Mouse (Mus musculus): ENCODE data around the gene Dync1h1. TPM values are rescaled to one million over a fixed set of nuclear protein-coding genes. Genes with fewer than 3 reads are reported as not detected.

The Dync1h1 gene
- polyA plus RNA-seq, 1 experiment from 2014 or later, result 93.6 TPM

GRCm38 (mm10) chr12:110609153-110609497 is 7.9 kb downstream of the Dync1h1 start:
- peaks cover 26% of the 10 kb centered on the region for H3K36me3 ChIP-seq
- no peak for ATAC-seq
- no peak overlapping the region for H3K27ac ChIP-seq
- H3K27me3 ChIP-seq, result no peaks in the 10 kb centered on the region
- no peak overlapping the region for H3K4me3 ChIP-seq (replicated peaks)
- H3K9me3 ChIP-seq, result no peaks in the 10 kb centered on the region
- 89% methylated on average over 9 of the region's 9 CpGs for WGBS
- H3K9ac ChIP-seq (replicated peaks), result no peak overlapping the region
- peaks cover 14% of the 10 kb centered on the region for H3K4me1 ChIP-seq (replicated peaks)
- H3K4me2 ChIP-seq (replicated peaks), result no peak overlapping the region

- no peak overlapping the region for H3K27ac ChIP-seq
- WGBS, result 94% methylated on average over 2 of the region's 2 CpGs
- H3K9ac ChIP-seq (replicated peaks), result no peak overlapping the region
- H3K4me2 ChIP-seq (replicated peaks), result no peak overlapping the region
- H3K36me3 ChIP-seq, result peaks cover 41% of the 10 kb centered on the region
- ATAC-seq, result no peak
- peaks cover 6% of the 10 kb centered on the region; the same call in 1 of the 2 replicates for H3K4me1 ChIP-seq (replicated peaks)
- H3K9me3 ChIP-seq, result no peaks in the 10 kb centered on the region
- H3K4me3 ChIP-seq (replicated peaks), result no peak overlapping the region
- H3K27me3 ChIP-seq, result no peaks in the 10 kb centered on the region
Observed at GRCm38 (mm10) chr12:110610713-110611112, 9.5 kb downstream of the Dync1h1 start.

GRCm38 (mm10) chr12:110630056-110630455 is 28.8 kb downstream of the Dync1h1 start:
- no peak for ATAC-seq
- Histone ChIP-seq H3K4me2 (replicated peaks) (no peak overlapping the region), H3K36me3 (peaks cover 100% of the 10 kb centered on the region), H3K4me3 (replicated peaks) (no peak overlapping the region), H3K9me3 (no peaks in the 10 kb centered on the region), H3K27ac (no peak overlapping the region), H3K4me1 (replicated peaks) (no peaks in the 10 kb centered on the region), H3K9ac (replicated peaks) (no peak overlapping the region), H3K27me3 (no peaks in the 10 kb centered on the region)
- 89% methylated on average over 11 of the region's 11 CpGs for WGBS

GRCm38 (mm10) chr12:110636293-110636692 is 35.0 kb downstream of the Dync1h1 start:
- H3K27me3 ChIP-seq, result no peaks in the 10 kb centered on the region
- H3K9me3 ChIP-seq, result no peaks in the 10 kb centered on the region
- no peak overlapping the region for H3K9ac ChIP-seq (replicated peaks)
- 95% methylated on average over 12 of the region's 12 CpGs for WGBS
- ATAC-seq, result no peak
- H3K4me2 ChIP-seq (replicated peaks), result no peak overlapping the region
- H3K4me3 ChIP-seq (replicated peaks), result no peak overlapping the region
- H3K4me1 ChIP-seq (replicated peaks), result no peaks in the 10 kb centered on the region
- H3K36me3 ChIP-seq, result peaks cover 100% of the 10 kb centered on the region
- H3K27ac ChIP-seq, result no peak overlapping the region

- Histone ChIP-seq H3K9ac (replicated peaks) (no peak overlapping the region), H3K4me3 (replicated peaks) (no peak overlapping the region), H3K4me2 (replicated peaks) (no peak overlapping the region), H3K4me1 (replicated peaks) (no peaks in the 10 kb centered on the region), H3K9me3 (no peaks in the 10 kb centered on the region), H3K36me3 (peaks cover 100% of the 10 kb centered on the region), H3K27me3 (no peaks in the 10 kb centered on the region), H3K27ac (no peak overlapping the region)
- 91% methylated on average over 13 of the region's 13 CpGs for WGBS
- no peak for ATAC-seq
Observed at GRCm38 (mm10) chr12:110637507-110638114, 36.4 kb downstream of the Dync1h1 start.

- 88% methylated on average over 8 of the region's 8 CpGs for WGBS
- Histone ChIP-seq H3K9ac (replicated peaks) (no peak overlapping the region), H3K27ac (no peak overlapping the region), H3K27me3 (no peaks in the 10 kb centered on the region), H3K36me3 (peaks cover 97% of the 10 kb centered on the region), H3K9me3 (no peaks in the 10 kb centered on the region), H3K4me2 (replicated peaks) (no peak overlapping the region), H3K4me1 (replicated peaks) (no peaks in the 10 kb centered on the region), H3K4me3 (replicated peaks) (no peak overlapping the region)
- ATAC-seq, result no peak
Observed at GRCm38 (mm10) chr12:110650241-110650641, 49.0 kb downstream of the Dync1h1 start.

GRCm38 (mm10) chr12:110651464-110651863 is 50.2 kb downstream of the Dync1h1 start:
- Histone ChIP-seq H3K9ac (replicated peaks) (no peak overlapping the region), H3K4me2 (replicated peaks) (no peak overlapping the region), H3K4me1 (replicated peaks) (no peaks in the 10 kb centered on the region), H3K36me3 (peaks cover 97% of the 10 kb centered on the region), H3K27ac (no peak overlapping the region), H3K9me3 (no peaks in the 10 kb centered on the region), H3K27me3 (no peaks in the 10 kb centered on the region), H3K4me3 (replicated peaks) (no peak overlapping the region)
- ATAC-seq, result no peak
- 98% methylated on average over 17 of the region's 17 CpGs for WGBS

- H3K4me2 ChIP-seq (replicated peaks), result no peak overlapping the region
- no peak for ATAC-seq
- no peak overlapping the region for H3K4me3 ChIP-seq (replicated peaks)
- no peak overlapping the region for H3K27ac ChIP-seq
- H3K4me1 ChIP-seq (replicated peaks), result no peaks in the 10 kb centered on the region
- peaks cover 99% of the 10 kb centered on the region for H3K36me3 ChIP-seq
- no peak overlapping the region for H3K9ac ChIP-seq (replicated peaks)
- WGBS, result 95% methylated on average over 14 of the region's 14 CpGs
- H3K27me3 ChIP-seq, result no peaks in the 10 kb centered on the region
- H3K9me3 ChIP-seq, result no peaks in the 10 kb centered on the region
Observed at GRCm38 (mm10) chr12:110661746-110662145, 60.5 kb downstream of the Dync1h1 start.

- WGBS, result 90% methylated on average over 13 of the region's 13 CpGs
- peaks cover 84% of the 10 kb centered on the region for H3K36me3 ChIP-seq
- H3K9ac ChIP-seq (replicated peaks), result no peak overlapping the region
- no peaks in the 10 kb centered on the region for H3K27me3 ChIP-seq
- H3K4me1 ChIP-seq (replicated peaks), result no peaks in the 10 kb centered on the region
- no peak overlapping the region for H3K4me2 ChIP-seq (replicated peaks)
- ATAC-seq, result no peak
- no peak overlapping the region for H3K27ac ChIP-seq
- no peaks in the 10 kb centered on the region for H3K9me3 ChIP-seq
- H3K4me3 ChIP-seq (replicated peaks), result no peak overlapping the region
Observed at GRCm38 (mm10) chr12:110667466-110668077, 66.3 kb downstream of the Dync1h1 start.

GRCm38 (mm10) chr12:110674243-110674642 is 73.0 kb downstream of the Dync1h1 start:
- WGBS, result 55% methylated on average over 5 of the region's 5 CpGs
- Histone ChIP-seq H3K27ac (no peak overlapping the region), H3K4me3 (replicated peaks) (no peak overlapping the region), H3K9ac (replicated peaks) (no peak overlapping the region), H3K4me1 (replicated peaks) (no peaks in the 10 kb centered on the region), H3K36me3 (peaks cover 17% of the 10 kb centered on the region), H3K27me3 (no peaks in the 10 kb centered on the region), H3K4me2 (replicated peaks) (no peak overlapping the region), H3K9me3 (no peaks in the 10 kb centered on the region)
- ATAC-seq, result no peak

GRCm38 (mm10) chr12:110681191-110681590 is 79.9 kb downstream of the Dync1h1 start:
- Histone ChIP-seq H3K4me2 (replicated peaks) (no peak overlapping the region), H3K9me3 (no peaks in the 10 kb centered on the region), H3K9ac (replicated peaks) (no peak overlapping the region), H3K4me3 (replicated peaks) (no peak overlapping the region), H3K4me1 (replicated peaks) (0 out of 2 replicates have a peak, but pooled peaks cover 4% of the 10 kb centered on the region), H3K27me3 (no peaks in the 10 kb centered on the region), H3K36me3 (peaks cover 6% of the 10 kb centered on the region), H3K27ac (no peak overlapping the region)
- 60% methylated on average over 7 of the region's 7 CpGs for WGBS
- ATAC-seq, result no peak

- Histone ChIP-seq H3K9me3 (no peaks in the 10 kb centered on the region), H3K4me2 (replicated peaks) (no peak overlapping the region), H3K4me1 (replicated peaks) (0 out of 2 replicates have a peak, but pooled peaks cover 4% of the 10 kb centered on the region), H3K27ac (no peak overlapping the region), H3K9ac (replicated peaks) (0 out of 2 replicates have a peak overlapping the region, but pooled peaks have one; percentile 2), H3K4me3 (replicated peaks) (no peak overlapping the region), H3K36me3 (peaks cover 13% of the 10 kb centered on the region), H3K27me3 (no peaks in the 10 kb centered on the region)
- WGBS, result 56% methylated on average over 3 of the region's 3 CpGs
- ATAC-seq, result no peak
Observed at GRCm38 (mm10) chr12:110681878-110682277, 80.6 kb downstream of the Dync1h1 start.

Measured in midbrain, embryonic 13.5 days (tissue).